Mouse (Mus musculus) left cerebral cortex, postnatal 25 days (tissue): ENCODE results near the gene Lrrc8c. TPM values are rescaled to one million over a fixed set of nuclear protein-coding genes. Genes with fewer than 3 reads are reported as not detected.
A peak's percentile ranks its signal among the peaks of the same experiment; 100 is the strongest.
"Not testable (repeated sequence)": the region's sequence is repeated elsewhere in the genome, so short reads cannot be mapped to it uniquely, and the experiment has no call there.

Experiments
- DNase-seq, 2 experiments: peaks; one replicate each; pipeline ENCODE4 v3.0.0; 2022; ENCODE audit warnings: low spot score in 2 of 2, mixed read lengths in 1 of 2
- intact Hi-C: fragments of 180-260 bp; cut with DNase I; formaldehyde crosslinking; loops from one replicate; pipeline ENCODE4 v1.15.1; 2025
- total RNA-seq, 2 experiments: library from RNA; stranded (reverse); gene quantifications; 2 replicates each; pipeline ENCODE4 v1.2.3; 2021

Gene Lrrc8c
- total RNA-seq, 2 experiments from 2014 or later, result 30.4 to 35.0 TPM

GRCm38 (mm10) chr5:105625504-105626150 is 106.4 kb downstream of the Lrrc8c start:
- intact Hi-C loops, result no loop called here
- DNase-seq, result no peak

- intact Hi-C loops, result no loop called here
- DNase-seq, result no peak
Observed at GRCm38 (mm10) chr5:105626355-105626754, 107.2 kb downstream of the Lrrc8c start.

- intact Hi-C loops, result no loop called here
- no peak for DNase-seq
Observed at GRCm38 (mm10) chr5:105627093-105627492, 107.9 kb downstream of the Lrrc8c start.

- intact Hi-C loops, result no loop called here
- DNase-seq, result no peak
Observed at GRCm38 (mm10) chr5:105629955-105630354, 110.8 kb downstream of the Lrrc8c start.

GRCm38 (mm10) chr5:105632066-105632465 is 112.9 kb downstream of the Lrrc8c start:
- DNase-seq, result peak; percentile 35 to 74
- intact Hi-C loops, result no loop called here

GRCm38 (mm10) chr5:105635576-105635975 is 116.4 kb downstream of the Lrrc8c start:
- intact Hi-C loops, result no loop called here
- DNase-seq, result no peak

- intact Hi-C loops, result no loop called here
- peak in 1 of 2 experiments; percentile 28 for DNase-seq
Observed at GRCm38 (mm10) chr5:105636484-105637191, 117.5 kb downstream of the Lrrc8c start.

- DNase-seq, intact Hi-C loops: not testable (repeated sequence)
Observed at GRCm38 (mm10) chr5:105638266-105638665, 119.1 kb downstream of the Lrrc8c start.

- DNase-seq, result no peak
- intact Hi-C loops, result no loop called here
Observed at GRCm38 (mm10) chr5:105638916-105639315, 119.7 kb downstream of the Lrrc8c start.

- intact Hi-C loops, result no loop called here
- no peak for DNase-seq
Observed at GRCm38 (mm10) chr5:105639363-105639762, 120.2 kb downstream of the Lrrc8c start.

GRCm38 (mm10) chr5:105642517-105642916 is 123.3 kb downstream of the Lrrc8c start:
- intact Hi-C loops, result no loop called here
- no peak for DNase-seq

- no peak for DNase-seq
- intact Hi-C loops, result no loop called here
Observed at GRCm38 (mm10) chr5:105643276-105643675, 124.1 kb downstream of the Lrrc8c start.

- intact Hi-C loops, result no loop called here
- no peak for DNase-seq
Observed at GRCm38 (mm10) chr5:105644195-105644594, 125.0 kb downstream of the Lrrc8c start.

GRCm38 (mm10) chr5:105647094-105647493 is 127.9 kb downstream of the Lrrc8c start:
- intact Hi-C loops, result loop anchor here (5.0 kb wide), 1 partner anchor 50 kb away; no protein-coding TSS in a partner anchor
- DNase-seq, result peak in 1 of 2 experiments; percentile 41

GRCm38 (mm10) chr5:105648648-105649287 is 129.6 kb downstream of the Lrrc8c start:
- intact Hi-C loops, result loop anchor here (5.0 kb wide), 1 partner anchor 51 kb away; no protein-coding TSS in a partner anchor

GRCm38 (mm10) chr5:105649514-105650001 is 130.4 kb downstream of the Lrrc8c start:
- intact Hi-C loops, result loop anchor here (5.0 kb wide), 1 partner anchor 52 kb away; no protein-coding TSS in a partner anchor
- DNase-seq, result no peak

More at GRCm38 (mm10) chr5:105648648-105649287, 129.6 kb downstream of the Lrrc8c start:
- peak; percentile 13 to 14 for DNase-seq

- DNase-seq, result no peak
- intact Hi-C loops, result no loop called here
Observed at GRCm38 (mm10) chr5:105650728-105651479, 131.7 kb downstream of the Lrrc8c start.

GRCm38 (mm10) chr5:105651561-105651991 is 132.4 kb downstream of the Lrrc8c start:
- intact Hi-C loops, result no loop called here
- no peak for DNase-seq
